Mouse (Mus musculus): ENCODE results near the gene Entpd6. TPM values are rescaled to one million over a fixed set of nuclear protein-coding genes. Genes with fewer than 3 reads are reported as not detected.
A peak's percentile ranks its signal among the peaks of the same experiment; 100 is the strongest.

Entpd6 gene
- total and polyA plus RNA-seq, 2 experiments: 3.9 to 8.4 TPM

DNA sequence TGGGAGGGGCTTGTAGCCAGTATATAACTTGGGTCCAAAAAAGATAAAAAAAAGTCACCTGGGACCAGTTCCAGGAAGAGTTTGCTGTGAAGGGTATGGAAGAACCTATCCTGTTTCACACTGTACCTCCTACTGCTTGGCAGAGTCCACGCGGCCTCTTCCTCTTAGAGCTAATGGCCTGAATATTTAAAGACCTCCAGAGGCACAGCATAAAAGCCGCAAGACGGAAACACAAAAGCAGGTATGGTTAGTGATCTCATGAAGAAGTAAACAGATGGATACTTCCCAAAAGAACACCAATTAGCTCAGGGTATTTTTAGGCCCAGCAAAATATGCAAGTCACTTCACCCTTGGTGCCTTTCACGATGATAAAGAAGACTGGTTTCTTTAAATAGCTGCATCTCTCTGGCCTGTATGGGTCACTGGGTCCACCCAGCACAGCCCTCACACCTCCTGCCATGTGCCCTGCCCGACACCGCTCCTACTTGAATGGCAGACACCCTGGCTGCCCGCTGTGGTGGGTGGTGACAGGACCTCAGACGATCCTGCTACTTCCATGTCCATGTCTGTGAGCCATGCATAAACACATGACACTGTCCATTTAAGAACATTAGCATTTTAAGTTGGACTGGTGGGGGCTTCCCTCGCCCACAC, 23.8 kb downstream of the Entpd6 start:
- Histone ChIP-seq H3K9ac (ENCODE audit: low read depth, low read length) (no peak overlapping the region), H3K79me2 (ENCODE audit: control insufficient read depth, insufficient read depth, low read length) (no peaks in the 10 kb centered on the region), H3K4me1 (ENCODE audit: control insufficient read depth, insufficient read depth, low read length) (no peaks in the 10 kb centered on the region), H3K27ac (replicated peaks; ENCODE audit: insufficient read depth, low read depth, low read length) (no peak overlapping the region), H3K27me3 (ENCODE audit: control insufficient read depth, insufficient read depth, low read length) (no peaks in the 10 kb centered on the region), H3K4me3 (ENCODE audit: insufficient read depth, low read depth, low read length) (no peak overlapping the region), H3K36me3 (ENCODE audit: control insufficient read depth, insufficient read depth, low read length) (no peaks in the 10 kb centered on the region)
- no peak for TF ChIP-seq POLR2A (IDR thresholded peaks at IDR 0.05; ENCODE audit: extremely low read depth, insufficient read depth, low read length)
- TF ChIP-seq CTCF (IDR thresholded peaks at IDR 0.05; ENCODE audit: low read depth, low read length): no peak
- WGBS: 87% methylated on average over 10 of the region's 10 CpGs
- DNase-seq (ENCODE audit: extremely low read depth, low read depth, low spot score): no peak

DNA sequence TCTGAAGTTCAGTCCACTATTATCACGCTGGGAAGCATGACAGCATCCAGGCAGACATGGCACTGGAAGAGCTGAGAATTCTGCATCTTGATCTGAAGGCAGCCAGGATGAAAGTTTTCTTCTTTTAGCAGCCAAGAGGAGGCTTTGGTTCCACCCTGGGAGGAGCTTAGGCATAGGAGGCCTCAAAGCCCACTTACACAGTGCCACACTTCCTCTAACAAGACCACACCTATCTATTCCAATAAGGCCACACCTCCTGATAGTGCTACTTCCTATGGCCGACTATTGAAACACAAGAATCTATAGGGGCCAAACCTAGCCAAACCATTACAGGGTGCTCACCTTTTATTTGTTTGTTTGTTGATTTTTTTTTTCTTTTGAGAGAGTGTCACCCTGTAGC, 34.0 kb downstream of the Entpd6 start:
- H3K27me3 ChIP-seq (ENCODE audit: control insufficient read depth, insufficient read depth, low read length): no peaks in the 10 kb centered on the region
- H3K9ac ChIP-seq (ENCODE audit: low read depth, low read length): no peak overlapping the region
- WGBS: 93% methylated on average over 2 of the region's 2 CpGs
- no peaks in the 10 kb centered on the region for H3K79me2 ChIP-seq (ENCODE audit: control insufficient read depth, insufficient read depth, low read length)
- no peak overlapping the region for H3K27ac ChIP-seq (replicated peaks; ENCODE audit: insufficient read depth, low read depth, low read length)
- TF ChIP-seq CTCF (IDR thresholded peaks at IDR 0.05; ENCODE audit: low read depth, low read length): no peak
- no peak for TF ChIP-seq POLR2A (IDR thresholded peaks at IDR 0.05; ENCODE audit: extremely low read depth, insufficient read depth, low read length)
- H3K4me1 ChIP-seq (ENCODE audit: control insufficient read depth, insufficient read depth, low read length): peaks cover 3% of the 10 kb centered on the region; the same call in 1 of the 2 replicates
- DNase-seq (ENCODE audit: extremely low read depth, low read depth, low spot score): no peak
- no peaks in the 10 kb centered on the region for H3K36me3 ChIP-seq (ENCODE audit: control insufficient read depth, insufficient read depth, low read length)
- no peak overlapping the region for H3K4me3 ChIP-seq (ENCODE audit: insufficient read depth, low read depth, low read length)

- peak within 1 kb of the TSS; percentile 91 for H3K4me3 ChIP-seq (ENCODE audit: insufficient read depth, low read depth, low read length)
- peak within 1 kb of the TSS; percentile 67 for H3K9ac ChIP-seq (ENCODE audit: low read depth, low read length)
- 2% methylated on average over 56 of the region's 58 CpGs for WGBS
- no peaks in the 10 kb centered on the region for H3K36me3 ChIP-seq (ENCODE audit: control insufficient read depth, insufficient read depth, low read length)
- H3K27ac ChIP-seq (replicated peaks; ENCODE audit: insufficient read depth, low read depth, low read length): no peak within 1 kb of the TSS
- TF ChIP-seq CTCF (IDR thresholded peaks at IDR 0.05; ENCODE audit: low read depth, low read length): no peak
- peak; percentile 69 for TF ChIP-seq POLR2A (IDR thresholded peaks at IDR 0.05; ENCODE audit: extremely low read depth, insufficient read depth, low read length)
- no peaks in the 10 kb centered on the region for H3K27me3 ChIP-seq (ENCODE audit: control insufficient read depth, insufficient read depth, low read length)
- H3K79me2 ChIP-seq (ENCODE audit: control insufficient read depth, insufficient read depth, low read length): no peaks in the 10 kb centered on the region
- H3K4me1 ChIP-seq (ENCODE audit: control insufficient read depth, insufficient read depth, low read length): peaks cover 6% of the 10 kb centered on the region
- peak; percentile 73 for DNase-seq (ENCODE audit: extremely low read depth, low read depth, low spot score)
Measured at GRCm38 (mm10) chr2:150786251-150787180, 37.7 kb downstream of the Entpd6 start, which contains the start of gene Pygb. Gene Pygb (plus strand): TSS chr2:150786735.

DNA sequence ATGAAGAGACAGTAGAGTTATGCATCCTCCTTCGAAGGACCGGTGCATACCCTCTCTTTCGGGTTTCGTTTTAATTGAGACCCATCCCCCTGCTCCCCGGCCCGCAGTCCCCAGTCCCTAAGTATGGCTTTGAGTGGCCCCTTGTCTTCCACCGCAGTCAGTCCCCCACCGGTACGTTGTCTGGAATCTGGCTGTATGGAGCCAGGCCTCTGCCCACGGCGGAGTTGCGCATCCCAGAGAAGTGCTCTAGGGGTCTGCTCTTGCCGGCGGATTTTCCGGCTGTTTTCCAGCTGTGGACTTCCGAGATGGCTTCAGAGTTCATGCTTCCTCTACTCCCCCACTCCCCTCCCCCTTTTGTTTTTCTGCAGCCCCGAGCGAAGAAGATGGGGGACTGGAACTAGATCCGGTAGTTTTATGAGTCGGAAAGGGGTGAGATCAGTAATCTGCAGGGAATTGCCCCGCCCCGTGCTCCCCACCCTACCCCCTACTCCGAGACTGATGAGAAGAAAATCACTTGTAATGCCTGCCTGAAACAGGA, 38.5 kb downstream of the Entpd6 start:
- no peak for DNase-seq (ENCODE audit: extremely low read depth, low read depth, low spot score)
- Histone ChIP-seq H3K27ac (replicated peaks; ENCODE audit: insufficient read depth, low read depth, low read length) (no peak overlapping the region), H3K4me1 (ENCODE audit: control insufficient read depth, insufficient read depth, low read length) (peaks cover 6% of the 10 kb centered on the region), H3K9ac (ENCODE audit: low read depth, low read length) (peak overlapping the region; percentile 67; the same call in 1 of the 2 replicates), H3K4me3 (ENCODE audit: insufficient read depth, low read depth, low read length) (peak overlapping the region; percentile 91), H3K36me3 (ENCODE audit: control insufficient read depth, insufficient read depth, low read length) (no peaks in the 10 kb centered on the region), H3K27me3 (ENCODE audit: control insufficient read depth, insufficient read depth, low read length) (no peaks in the 10 kb centered on the region), H3K79me2 (ENCODE audit: control insufficient read depth, insufficient read depth, low read length) (no peaks in the 10 kb centered on the region)
- WGBS: 4% methylated on average over 23 of the region's 23 CpGs
- TF ChIP-seq CTCF (IDR thresholded peaks at IDR 0.05; ENCODE audit: low read depth, low read length) (no peak), POLR2A (IDR thresholded peaks at IDR 0.05; ENCODE audit: extremely low read depth, insufficient read depth, low read length) (no peak)

GRCm38 (mm10) chr2:150788768-150789550, 40.1 kb downstream of the Entpd6 start:
- H3K27ac ChIP-seq (replicated peaks; ENCODE audit: insufficient read depth, low read depth, low read length): no peak overlapping the region
- peak; percentile 55 for DNase-seq (ENCODE audit: extremely low read depth, low read depth, low spot score)

More at GRCm38 (mm10) chr2:150788768-150789550, 40.1 kb downstream of the Entpd6 start:
- 21% methylated on average over 4 of the region's 4 CpGs for WGBS
- Histone ChIP-seq H3K9ac (ENCODE audit: low read depth, low read length) (no peak overlapping the region), H3K4me3 (ENCODE audit: insufficient read depth, low read depth, low read length) (no peak overlapping the region), H3K27me3 (ENCODE audit: control insufficient read depth, insufficient read depth, low read length) (no peaks in the 10 kb centered on the region), H3K4me1 (ENCODE audit: control insufficient read depth, insufficient read depth, low read length) (peaks cover 6% of the 10 kb centered on the region), H3K36me3 (ENCODE audit: control insufficient read depth, insufficient read depth, low read length) (no peaks in the 10 kb centered on the region), H3K79me2 (ENCODE audit: control insufficient read depth, insufficient read depth, low read length) (no peaks in the 10 kb centered on the region)
- TF ChIP-seq CTCF (IDR thresholded peaks at IDR 0.05; ENCODE audit: low read depth, low read length): no peak
- TF ChIP-seq POLR2A (IDR thresholded peaks at IDR 0.05; ENCODE audit: extremely low read depth, insufficient read depth, low read length): no peak

All from liver, adult 2 months (tissue).